Mouse (Mus musculus): Measurements from ENCODE around the gene Arhgef7. TPM values are rescaled to one million over a fixed set of nuclear protein-coding genes. Genes with fewer than 3 reads are reported as not detected.

Gene Arhgef7
- total and polyA plus RNA-seq, 2 experiments from 2014 or later = 53.9 to 105 TPM

DNA sequence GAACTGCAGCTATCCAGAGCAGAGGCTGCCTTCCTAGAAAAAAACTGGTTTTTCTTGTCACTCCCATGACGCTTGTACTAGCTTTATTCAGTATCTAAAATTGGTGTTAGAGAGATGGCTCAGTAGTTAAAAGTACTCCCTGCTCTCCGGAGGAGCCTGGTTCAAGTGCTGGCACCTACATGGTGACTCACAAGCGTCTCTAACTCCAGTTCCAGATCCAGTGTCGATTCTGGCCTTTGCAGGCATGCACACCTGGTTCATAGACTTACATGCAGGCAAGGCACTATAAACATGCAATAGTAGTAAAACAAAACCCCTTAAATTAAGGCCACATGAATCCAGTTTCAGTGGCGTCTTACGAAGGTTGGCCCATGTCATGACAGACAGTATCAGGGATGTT lies 34.0 kb downstream of the Arhgef7 start:
- 94% methylated on average over 6 of the region's 6 CpGs for WGBS

DNA sequence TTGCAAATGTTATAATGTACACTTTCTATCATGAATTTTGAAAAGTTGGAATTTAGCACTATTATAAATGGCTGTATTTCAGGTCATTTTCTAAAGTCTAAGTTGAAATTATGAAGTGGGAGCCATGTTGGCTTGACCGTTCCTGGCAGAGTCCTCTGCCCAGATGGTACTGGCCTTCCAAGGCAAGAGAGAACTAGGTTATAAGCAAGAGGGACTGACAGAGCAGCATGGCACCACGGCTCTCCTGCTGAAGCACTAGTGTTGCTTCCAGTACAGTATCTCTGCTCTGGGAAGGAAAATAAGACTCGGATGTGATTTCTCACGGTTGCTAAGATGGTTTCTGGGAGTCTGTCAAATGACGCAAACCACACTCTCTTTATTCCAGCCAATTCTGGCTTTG lies 34.5 kb downstream of the Arhgef7 start:
- no peaks in the 10 kb centered on the region for H3K36me3 ChIP-seq (ENCODE audit: insufficient read depth, low read length)
- ATAC-seq (no peak), DNase-seq (ENCODE audit: low spot score) (no peak)
- no peaks in the 10 kb centered on the region for H3K27me3 ChIP-seq (ENCODE audit: insufficient read depth, low read length)
- no peak overlapping the region for H3K4me3 ChIP-seq (ENCODE audit: low read length)
- 82% methylated on average over 5 of the region's 5 CpGs for WGBS
- no peak for TF ChIP-seq CTCF (IDR thresholded peaks at IDR 0.05; ENCODE audit: low read depth)
- no peak overlapping the region for H3K4me2 ChIP-seq (ENCODE audit: low read depth, low read length)
- H3K9ac ChIP-seq (replicated peaks; ENCODE audit: low read length) = no peak overlapping the region
- H3K27ac ChIP-seq = no peak overlapping the region
- H3K9me3 ChIP-seq (ENCODE audit: low read length) = no peaks in the 10 kb centered on the region
- peaks cover 6% of the 10 kb centered on the region for H3K4me1 ChIP-seq (ENCODE audit: insufficient read depth, low read length)

More for the DNA sequence above, 34.0 kb downstream of the Arhgef7 start:
- Histone ChIP-seq H3K36me3 (ENCODE audit: insufficient read depth, low read length) (no peaks in the 10 kb centered on the region), H3K27ac (no peak overlapping the region), H3K9me3 (ENCODE audit: low read length) (no peaks in the 10 kb centered on the region), H3K4me2 (ENCODE audit: low read depth, low read length) (no peak overlapping the region), H3K4me1 (ENCODE audit: insufficient read depth, low read length) (peaks cover 6% of the 10 kb centered on the region), H3K9ac (replicated peaks; ENCODE audit: low read length) (no peak overlapping the region), H3K27me3 (ENCODE audit: insufficient read depth, low read length) (no peaks in the 10 kb centered on the region), H3K4me3 (ENCODE audit: low read length) (no peak overlapping the region)
- no peak for ATAC-seq
- TF ChIP-seq CTCF (IDR thresholded peaks at IDR 0.05; ENCODE audit: low read depth) = no peak
- DNase-seq (ENCODE audit: low spot score) = no peak

DNA sequence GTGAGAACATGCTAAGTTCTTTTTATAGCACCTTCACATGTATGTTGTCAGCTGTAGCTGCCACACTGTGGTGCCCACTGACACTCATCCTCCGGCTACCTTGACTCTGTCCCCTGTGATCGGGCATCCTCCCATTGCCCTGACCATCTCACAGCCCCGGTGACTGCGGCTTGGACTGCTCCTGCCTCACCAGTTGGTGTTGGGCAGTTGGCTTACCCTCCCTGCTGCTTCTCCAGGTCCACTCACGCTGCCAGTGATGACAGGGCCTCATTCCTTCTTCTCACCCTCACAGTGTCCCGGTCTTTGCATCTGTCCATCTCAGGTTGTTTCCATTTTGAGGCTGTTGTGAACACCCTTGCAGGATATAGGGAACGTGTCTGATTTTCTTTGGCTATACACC lies 35.3 kb downstream of the Arhgef7 start:
- Histone ChIP-seq H3K9me3 (ENCODE audit: low read length) (no peaks in the 10 kb centered on the region), H3K4me2 (ENCODE audit: low read depth, low read length) (no peak overlapping the region), H3K27me3 (ENCODE audit: insufficient read depth, low read length) (no peaks in the 10 kb centered on the region), H3K4me3 (ENCODE audit: low read length) (no peak overlapping the region), H3K36me3 (ENCODE audit: insufficient read depth, low read length) (no peaks in the 10 kb centered on the region), H3K27ac (no peak overlapping the region), H3K9ac (replicated peaks; ENCODE audit: low read length) (no peak overlapping the region), H3K4me1 (ENCODE audit: insufficient read depth, low read length) (peaks cover 6% of the 10 kb centered on the region)
- 90% methylated on average over 7 of the region's 7 CpGs for WGBS
- DNase-seq (ENCODE audit: low spot score) (no peak), ATAC-seq (no peak)
- no peak for TF ChIP-seq CTCF (IDR thresholded peaks at IDR 0.05; ENCODE audit: low read depth)

DNA sequence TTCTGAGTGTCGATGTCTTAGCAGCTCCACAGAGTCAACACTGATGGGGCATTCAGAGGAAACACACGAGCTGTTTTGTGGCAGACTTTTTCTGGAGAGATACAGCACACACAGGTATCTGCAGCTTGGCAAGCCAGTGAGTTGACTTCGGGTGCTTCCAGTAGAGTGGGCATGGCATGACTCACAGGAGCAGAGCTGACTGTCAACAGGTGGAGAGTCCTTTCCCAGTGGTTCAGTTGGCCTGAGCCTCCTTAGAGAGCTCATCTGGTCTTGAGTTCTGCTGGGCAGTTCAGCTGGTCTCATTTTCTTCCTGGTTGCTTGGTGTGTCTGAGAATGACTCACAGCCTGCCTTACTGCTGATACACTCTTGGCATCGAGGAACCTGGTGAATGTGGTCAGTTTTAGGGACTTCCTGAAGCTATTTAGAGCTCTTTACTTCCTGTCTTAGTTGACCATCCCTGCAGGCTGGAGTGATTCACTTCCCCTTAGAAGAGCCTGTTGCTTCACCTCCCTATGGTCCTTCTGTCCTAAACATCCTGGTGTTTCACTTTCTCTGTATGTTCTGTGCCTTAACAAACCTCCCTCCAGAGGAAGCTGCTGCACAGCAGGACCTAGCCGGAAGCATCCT lies 39.8 kb downstream of the Arhgef7 start:
- Histone ChIP-seq H3K4me2 (ENCODE audit: low read depth, low read length) (no peak overlapping the region), H3K9me3 (ENCODE audit: low read length) (no peaks in the 10 kb centered on the region), H3K4me1 (ENCODE audit: insufficient read depth, low read length) (peaks cover 2% of the 10 kb centered on the region; the same call in 1 of the 2 replicates), H3K27ac (no peak overlapping the region), H3K9ac (replicated peaks; ENCODE audit: low read length) (no peak overlapping the region), H3K27me3 (ENCODE audit: insufficient read depth, low read length) (no peaks in the 10 kb centered on the region), H3K4me3 (ENCODE audit: low read length) (no peak overlapping the region), H3K36me3 (ENCODE audit: insufficient read depth, low read length) (no peaks in the 10 kb centered on the region)
- 95% methylated on average over 5 of the region's 5 CpGs for WGBS
- ATAC-seq (no peak), DNase-seq (ENCODE audit: low spot score) (no peak)
- TF ChIP-seq CTCF (IDR thresholded peaks at IDR 0.05; ENCODE audit: low read depth) = no peak

DNA sequence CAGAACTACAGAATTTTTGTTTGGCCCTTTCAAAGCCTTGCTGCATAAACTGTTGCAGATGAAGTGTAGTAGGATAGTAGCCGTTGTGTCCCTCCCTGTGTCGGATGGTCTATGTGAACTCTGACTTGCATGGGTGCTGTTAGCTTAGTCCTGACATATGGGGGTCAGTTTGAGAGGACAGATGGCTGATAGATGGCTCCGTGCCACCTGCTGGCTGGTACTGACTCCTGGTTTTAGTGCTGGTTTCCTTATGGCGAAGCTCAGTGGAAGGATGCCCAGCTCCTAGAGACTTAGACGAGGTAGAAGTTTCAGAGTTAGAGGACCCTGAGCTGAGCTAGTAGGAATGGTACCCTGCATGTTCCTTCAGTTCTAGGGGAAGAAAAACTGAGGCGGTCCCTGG lies 42.5 kb downstream of the Arhgef7 start:
- WGBS = 64% methylated on average over 6 of the region's 6 CpGs
- DNase-seq (ENCODE audit: low spot score) (peak; percentile 13), ATAC-seq (no peak)

DNA sequence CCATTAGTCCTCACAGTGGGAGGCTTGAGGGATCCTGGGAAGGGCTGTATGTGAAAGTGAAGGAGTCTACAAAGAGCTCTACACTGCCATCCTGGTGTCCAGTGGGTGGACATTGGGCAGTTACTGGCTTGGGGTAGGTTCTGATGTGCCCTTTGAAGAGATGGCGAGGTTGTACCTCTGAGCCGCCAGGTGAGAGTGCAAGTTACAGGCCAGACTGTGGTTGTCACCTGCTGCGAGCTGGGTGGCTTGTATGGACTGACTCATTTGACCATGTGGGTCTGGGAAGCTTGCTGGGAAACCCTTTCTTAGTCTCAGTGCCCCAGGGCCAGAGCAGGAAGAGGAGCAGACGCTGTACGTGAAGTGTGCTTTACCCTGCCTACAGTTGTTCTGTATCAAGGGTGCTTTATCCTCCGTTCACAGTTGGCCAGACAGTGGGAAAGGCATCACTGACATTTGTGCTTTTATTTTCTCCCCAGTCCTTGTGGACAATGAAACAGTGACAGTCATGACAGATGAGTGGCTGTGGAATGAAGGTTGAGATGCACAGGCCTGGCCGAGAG lies 43.1 kb downstream of the Arhgef7 start:
- Histone ChIP-seq H3K36me3 (ENCODE audit: insufficient read depth, low read length) (no peaks in the 10 kb centered on the region), H3K4me2 (ENCODE audit: low read depth, low read length) (no peak overlapping the region), H3K27me3 (ENCODE audit: insufficient read depth, low read length) (no peaks in the 10 kb centered on the region), H3K27ac (no peak overlapping the region), H3K9me3 (ENCODE audit: low read length) (no peaks in the 10 kb centered on the region), H3K4me1 (ENCODE audit: insufficient read depth, low read length) (peaks cover 12% of the 10 kb centered on the region), H3K9ac (replicated peaks; ENCODE audit: low read length) (no peak overlapping the region), H3K4me3 (ENCODE audit: low read length) (no peak overlapping the region)
- ATAC-seq (no peak), DNase-seq (ENCODE audit: low spot score) (no peak)
- TF ChIP-seq CTCF (IDR thresholded peaks at IDR 0.05; ENCODE audit: low read depth) = no peak
- 53% methylated on average over 7 of the region's 7 CpGs for WGBS

More for the DNA sequence above, 42.5 kb downstream of the Arhgef7 start:
- H3K4me1 ChIP-seq (ENCODE audit: insufficient read depth, low read length) = peaks cover 6% of the 10 kb centered on the region
- no peak overlapping the region for H3K9ac ChIP-seq (replicated peaks; ENCODE audit: low read length)
- H3K36me3 ChIP-seq (ENCODE audit: insufficient read depth, low read length) = no peaks in the 10 kb centered on the region
- TF ChIP-seq CTCF (IDR thresholded peaks at IDR 0.05; ENCODE audit: low read depth) = no peak
- no peaks in the 10 kb centered on the region for H3K27me3 ChIP-seq (ENCODE audit: insufficient read depth, low read length)
- no peak overlapping the region for H3K4me2 ChIP-seq (ENCODE audit: low read depth, low read length)
- no peak overlapping the region for H3K27ac ChIP-seq
- no peaks in the 10 kb centered on the region for H3K9me3 ChIP-seq (ENCODE audit: low read length)
- H3K4me3 ChIP-seq (ENCODE audit: low read length) = no peak overlapping the region

DNA sequence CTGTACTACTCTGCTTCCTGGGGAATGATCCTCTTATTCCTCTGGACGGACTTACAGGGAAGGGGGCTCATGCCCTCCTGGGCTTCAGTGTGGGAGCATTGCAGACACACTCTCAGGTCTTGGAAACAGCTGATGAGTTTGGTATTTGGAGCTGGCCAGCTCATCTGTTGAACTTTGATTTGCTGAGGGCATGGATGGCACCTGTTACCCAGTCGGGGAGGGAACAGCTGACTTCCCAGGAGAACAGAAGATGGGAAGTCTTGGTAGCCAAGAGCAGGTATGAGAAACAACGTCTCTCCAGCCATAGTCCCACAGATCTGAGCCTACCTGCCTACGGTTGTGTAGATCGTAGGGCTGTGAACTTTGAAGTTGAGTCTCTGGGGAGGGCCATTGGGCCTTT lies 44.1 kb downstream of the Arhgef7 start:
- no peaks in the 10 kb centered on the region for H3K9me3 ChIP-seq (ENCODE audit: low read length)

More for the DNA sequence above, 44.1 kb downstream of the Arhgef7 start:
- Histone ChIP-seq H3K27ac (no peak overlapping the region), H3K9ac (replicated peaks; ENCODE audit: low read length) (no peak overlapping the region), H3K4me3 (ENCODE audit: low read length) (no peak overlapping the region), H3K4me1 (ENCODE audit: insufficient read depth, low read length) (peaks cover 17% of the 10 kb centered on the region), H3K4me2 (ENCODE audit: low read depth, low read length) (no peak overlapping the region), H3K27me3 (ENCODE audit: insufficient read depth, low read length) (no peaks in the 10 kb centered on the region), H3K36me3 (ENCODE audit: insufficient read depth, low read length) (no peaks in the 10 kb centered on the region)
- no peak for DNase-seq (ENCODE audit: low spot score)
- no peak for TF ChIP-seq CTCF (IDR thresholded peaks at IDR 0.05; ENCODE audit: low read depth)
- 89% methylated on average over 5 of the region's 5 CpGs for WGBS
- no peak for ATAC-seq
